Mouse (Mus musculus) thymus, postnatal 10 days (tissue): ENCODE results near the gene Supt3.
A peak's percentile ranks its signal among the peaks of the same experiment; 100 is the strongest.

Source experiments
- DNase-seq, 2 experiments: peaks; one replicate each; pipeline ENCODE4 v3.0.0; 2021; ENCODE audit warnings: low spot score in 2 of 2

Supt3 gene

GRCm38 (mm10) chr17:44963051-44963798 is 186.3 kb downstream of the Supt3 start:
- no peak for DNase-seq

- DNase-seq, result no peak
These were observed 190.2 kb downstream of the Supt3 start for GRCm38 (mm10) chr17:44967186-44967585.

GRCm38 (mm10) chr17:44970255-44970654 is 193.3 kb downstream of the Supt3 start:
- DNase-seq, result no peak

- DNase-seq, result peak in 1 of 2 experiments; percentile 5
These were observed 196.5 kb downstream of the Supt3 start for GRCm38 (mm10) chr17:44973489-44973888.

GRCm38 (mm10) chr17:44977690-44978089 is 200.7 kb downstream of the Supt3 start:
- no peak for DNase-seq

GRCm38 (mm10) chr17:44987964-44988363 is 211.0 kb downstream of the Supt3 start:
- DNase-seq, result no peak

GRCm38 (mm10) chr17:45003311-45003710 is 226.4 kb downstream of the Supt3 start:
- DNase-seq, result no peak

- DNase-seq, result no peak
These were observed 227.7 kb downstream of the Supt3 start for GRCm38 (mm10) chr17:45004477-45005170.

GRCm38 (mm10) chr17:45007461-45007860 is 230.5 kb downstream of the Supt3 start:
- no peak for DNase-seq

GRCm38 (mm10) chr17:45008663-45009062 is 231.7 kb downstream of the Supt3 start:
- DNase-seq, result no peak

- no peak for DNase-seq
These were observed 233.5 kb downstream of the Supt3 start for GRCm38 (mm10) chr17:45010409-45010808.

- no peak for DNase-seq
These were observed 239.8 kb downstream of the Supt3 start for GRCm38 (mm10) chr17:45016746-45017145.

- DNase-seq, result no peak
These were observed 243.4 kb downstream of the Supt3 start for GRCm38 (mm10) chr17:45020155-45020930.

- no peak for DNase-seq
These were observed 251.5 kb downstream of the Supt3 start for GRCm38 (mm10) chr17:45028441-45028840.

GRCm38 (mm10) chr17:45029106-45029505 is 252.2 kb downstream of the Supt3 start:
- DNase-seq, result no peak

GRCm38 (mm10) chr17:45032209-45032608 is 255.3 kb downstream of the Supt3 start:
- DNase-seq, result no peak

- DNase-seq, result no peak
These were observed 256.7 kb downstream of the Supt3 start for GRCm38 (mm10) chr17:45033617-45034016.

GRCm38 (mm10) chr17:45041084-45041483 is 264.1 kb downstream of the Supt3 start:
- no peak for DNase-seq

GRCm38 (mm10) chr17:45045804-45046203 is 268.9 kb downstream of the Supt3 start:
- peak in 1 of 2 experiments; percentile 41 for DNase-seq

- DNase-seq, result no peak
These were observed 269.6 kb downstream of the Supt3 start for GRCm38 (mm10) chr17:45046583-45046982.

GRCm38 (mm10) chr17:45047236-45047635 is 270.3 kb downstream of the Supt3 start:
- no peak for DNase-seq

GRCm38 (mm10) chr17:45051971-45052370 is 275.0 kb downstream of the Supt3 start:
- DNase-seq, result no peak
